Mouse (Mus musculus) kidney, postnatal 25 days (tissue): Measurements from ENCODE around the gene Cry2.
"Not testable (repeated sequence)": the region's sequence is repeated elsewhere in the genome, so short reads cannot be mapped to it uniquely, and the experiment has no call there.

ENCODE experiments used
- DNase-seq, 2 experiments: peaks; one replicate each; pipeline ENCODE4 v3.0.0; 2021; ENCODE audit warnings: mixed read lengths in 2 of 2

The Cry2 gene

GRCm38 (mm10) chr2:92421723-92422387, 12.0 kb downstream of the Cry2 start:
- peak; percentile 57 to 82 for DNase-seq

DNA sequence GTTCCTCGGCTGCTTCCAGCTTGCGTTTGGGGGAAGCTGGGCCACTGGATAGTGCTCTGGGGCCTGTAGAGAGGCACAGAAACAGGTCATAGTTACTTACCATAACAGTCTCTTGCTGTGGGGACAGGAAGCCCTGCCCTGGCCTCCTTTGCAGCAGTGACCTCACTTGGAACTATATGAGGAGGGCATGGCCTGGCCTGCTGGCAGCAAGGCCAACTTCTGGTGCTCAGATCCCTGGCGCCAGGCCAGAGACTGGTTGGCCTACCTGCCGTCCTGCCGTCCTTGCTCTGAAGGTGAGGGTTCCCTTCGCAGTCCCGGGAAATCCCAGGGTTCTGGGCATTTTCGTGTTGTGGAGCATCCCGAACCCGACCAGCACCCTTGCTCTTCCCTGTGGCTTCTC, 22.1 kb downstream of the Cry2 start:
- peak; percentile 53 to 79 for DNase-seq

GRCm38 (mm10) chr2:92408309-92409045, 25.4 kb downstream of the Cry2 start:
- peak; percentile 59 to 83 for DNase-seq

DNA sequence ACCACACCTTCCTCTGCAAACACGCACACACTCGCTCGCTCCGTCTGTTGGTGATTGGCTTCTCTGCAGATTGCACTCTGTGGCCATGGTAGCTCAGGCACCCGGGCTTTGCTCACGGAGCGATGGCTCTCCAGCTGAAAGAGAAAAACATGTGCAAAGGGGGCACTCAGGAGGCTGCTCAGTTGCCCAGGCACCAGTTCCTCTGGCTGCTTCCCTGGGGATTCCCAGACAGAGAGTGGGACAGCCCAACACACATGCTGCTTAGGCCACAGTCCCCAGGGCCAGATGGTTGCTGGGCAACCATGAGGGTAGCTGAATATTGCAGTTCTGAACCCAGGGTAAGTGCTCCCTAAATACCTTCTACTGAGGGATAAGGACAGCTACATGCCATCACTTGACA, 28.2 kb downstream of the Cry2 start:
- DNase-seq = no peak

- DNase-seq = no peak
These were observed 29.1 kb downstream of the Cry2 start for GRCm38 (mm10) chr2:92404737-92405136.

GRCm38 (mm10) chr2:92403776-92404319, 30.0 kb downstream of the Cry2 start:
- DNase-seq = no peak

- peak; percentile 47 to 78 for DNase-seq
These were observed 31.1 kb downstream of the Cry2 start for GRCm38 (mm10) chr2:92402591-92403326.

DNA sequence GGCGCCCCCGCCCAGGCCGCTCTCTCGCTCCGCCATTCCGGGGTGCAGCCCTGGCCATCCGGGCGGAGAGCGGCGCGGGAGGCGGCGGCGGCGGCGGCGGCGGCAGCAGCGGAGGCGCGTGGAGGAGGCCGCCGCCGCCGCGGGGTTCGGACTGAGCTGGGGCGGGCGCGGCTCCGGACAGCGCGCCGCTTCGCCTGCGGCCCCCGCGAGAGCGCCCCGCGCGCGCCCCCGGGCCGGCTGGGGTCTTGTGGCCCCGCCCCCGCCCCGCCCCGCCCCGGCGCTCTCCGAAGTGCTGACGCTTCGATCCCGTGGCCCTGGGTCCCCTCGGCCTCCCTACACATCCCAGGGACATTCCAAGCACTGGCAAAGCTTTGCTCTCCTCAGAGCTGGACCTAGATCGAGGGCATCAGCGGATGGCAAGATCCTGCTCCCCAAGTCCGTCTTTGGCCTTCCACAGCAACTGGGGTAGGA, 32.7 kb downstream of the Cry2 start, which contains the start of gene Mapk8ip1:
Mapk8ip1 (minus strand) TSS at position 173 of the 471 bp plus-strand sequence.
- peak in 1 of 2 experiments; percentile 54 for DNase-seq

GRCm38 (mm10) chr2:92400682-92401081, 33.2 kb downstream of the Cry2 start:
- no peak for DNase-seq

DNA sequence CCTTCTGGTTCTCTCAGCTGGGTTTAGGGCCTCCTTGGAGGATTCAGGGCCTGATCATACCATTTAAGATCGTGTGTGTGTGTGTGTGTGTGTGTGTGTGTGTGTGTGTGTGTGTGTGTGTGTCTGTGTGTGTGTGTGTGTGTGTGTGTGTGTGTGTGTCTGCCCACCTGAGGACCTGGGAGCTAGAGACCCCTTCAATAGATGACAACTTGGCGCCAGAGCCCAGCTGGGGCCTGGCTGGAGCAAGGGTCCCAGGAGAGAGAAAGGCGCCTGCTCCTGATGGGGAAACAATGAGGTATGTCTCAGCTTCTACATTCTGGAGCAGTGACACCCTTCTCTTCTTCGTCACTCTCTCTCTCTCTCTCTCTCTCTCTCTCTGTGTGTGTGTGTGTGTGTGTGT, 34.0 kb downstream of the Cry2 start:
- DNase-seq = not testable (repeated sequence)

DNA sequence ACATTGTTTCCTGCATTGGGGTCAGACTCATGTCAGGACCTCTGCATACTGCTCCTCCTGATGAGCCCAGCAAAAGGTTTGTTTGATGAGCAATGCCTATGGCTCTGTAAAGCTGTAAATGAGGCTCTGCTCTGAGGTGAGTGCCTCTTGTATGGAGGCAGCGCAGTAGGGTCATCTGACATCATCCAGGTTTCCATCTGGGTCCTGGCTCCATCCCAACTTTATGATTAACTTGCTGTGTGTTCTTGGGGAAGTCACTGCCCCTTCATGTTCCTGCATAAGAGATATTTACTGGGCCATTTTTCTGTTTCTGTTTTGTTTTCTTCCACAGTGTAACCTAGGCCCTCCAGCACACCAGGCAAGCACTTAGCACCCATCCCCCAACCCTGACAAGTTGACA, 36.4 kb downstream of the Cry2 start:
- DNase-seq = no peak

GRCm38 (mm10) chr2:92395535-92395934, 38.3 kb downstream of the Cry2 start:
- no peak for DNase-seq

- DNase-seq = peak in 1 of 2 experiments; percentile 48
These were observed 41.3 kb downstream of the Cry2 start for GRCm38 (mm10) chr2:92392318-92393264.

DNA sequence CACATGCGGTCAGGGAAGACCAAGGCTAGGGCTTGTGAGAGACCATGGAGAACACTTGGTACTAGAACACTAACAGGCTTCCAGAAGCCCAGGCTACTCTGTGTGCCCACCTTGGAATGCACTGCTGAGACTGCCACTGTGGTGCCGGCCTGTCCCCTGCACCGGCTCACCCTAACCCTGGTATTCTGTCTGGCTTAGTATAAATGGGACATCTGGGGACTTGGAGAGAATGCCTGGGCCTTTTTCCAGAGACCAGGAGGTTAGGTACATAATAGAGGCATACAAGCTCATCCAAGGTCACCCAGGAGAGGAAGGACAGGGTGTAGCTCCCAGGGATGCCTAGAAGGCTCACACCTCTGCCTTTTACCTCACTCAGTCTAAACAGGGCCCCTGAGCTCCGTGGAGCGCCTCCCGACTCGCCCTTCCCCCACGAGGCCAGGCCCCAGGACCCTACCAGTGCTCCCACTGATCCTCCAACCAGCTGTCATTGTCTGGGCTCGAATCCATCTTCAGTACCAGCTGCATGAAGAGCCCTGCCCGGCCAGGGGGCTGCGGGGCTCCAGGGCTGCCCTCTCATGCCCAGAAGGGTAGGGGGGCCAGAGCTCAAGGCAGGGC, 42.0 kb downstream of the Cry2 start:
- DNase-seq = no peak

- DNase-seq = no peak
These were observed 42.7 kb downstream of the Cry2 start for GRCm38 (mm10) chr2:92391116-92391515.

DNA sequence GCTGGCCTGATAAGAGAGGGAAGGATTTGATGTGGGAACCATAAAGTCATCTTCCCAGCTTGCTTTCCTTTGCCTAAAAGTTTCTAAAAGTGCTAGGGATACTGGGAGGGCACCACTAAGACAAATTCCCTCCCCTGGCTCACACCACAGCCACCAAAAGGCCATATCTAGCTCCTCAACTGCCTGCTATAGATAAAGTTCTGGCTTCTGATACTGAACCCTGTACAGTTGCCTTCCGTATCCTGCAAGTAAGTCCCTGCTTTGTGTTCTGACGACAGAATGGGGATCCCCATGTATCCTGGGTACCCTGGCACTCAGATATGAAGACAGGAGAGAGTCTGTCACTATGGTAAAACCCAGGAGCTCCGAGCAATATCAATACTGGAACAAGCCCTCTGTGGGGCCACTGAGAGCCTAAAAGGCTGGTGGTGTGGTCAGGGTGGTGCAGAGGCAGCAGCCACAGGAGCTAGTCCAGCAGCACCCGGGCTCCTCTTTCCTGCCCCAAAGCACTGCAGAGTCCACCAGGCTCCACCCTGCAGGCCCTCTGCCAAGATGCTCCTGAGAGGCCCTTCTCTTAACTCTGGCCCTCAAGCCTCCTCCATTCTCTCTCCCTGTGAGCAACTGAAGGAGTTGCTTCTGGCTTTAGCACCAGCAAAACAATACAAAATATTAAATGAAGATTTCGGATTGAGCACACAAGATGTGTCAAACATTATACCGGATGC, 43.5 kb downstream of the Cry2 start:
- DNase-seq = peak; percentile 48 to 67

GRCm38 (mm10) chr2:92389645-92390044, 44.2 kb downstream of the Cry2 start:
- DNase-seq = no peak

GRCm38 (mm10) chr2:92388891-92389641, 44.8 kb downstream of the Cry2 start:
- peak; percentile 83 to 94 for DNase-seq

GRCm38 (mm10) chr2:92388081-92388517, 45.7 kb downstream of the Cry2 start:
- DNase-seq = no peak

DNA sequence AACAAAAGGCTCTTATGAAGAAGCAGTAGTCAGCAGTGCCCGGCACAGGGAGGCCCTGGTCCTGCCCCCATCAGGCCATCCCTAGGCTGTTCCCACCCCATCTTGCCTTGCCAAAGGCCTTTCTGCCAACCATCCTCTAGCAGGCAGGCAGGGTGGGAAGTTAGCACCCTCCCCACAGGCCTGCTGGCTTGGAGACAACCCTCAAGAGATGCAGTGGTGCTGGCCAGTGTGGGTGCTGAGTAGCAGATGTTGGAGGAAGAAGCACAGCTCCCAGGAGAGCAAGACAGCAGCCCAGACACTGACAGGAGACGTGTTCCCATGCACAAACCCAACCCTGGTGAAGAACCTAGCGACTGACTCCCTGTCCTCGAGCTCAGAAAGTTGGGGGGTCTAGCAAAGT, 46.2 kb downstream of the Cry2 start:
- DNase-seq = no peak
